Mouse (Mus musculus) MEL-GATA-1-ER (cell line): Measurements from ENCODE around the gene Lingo1.

Source experiments
- DNase-seq: peaks from one replicate; pipeline ENCODE4 v3.0.0-alpha.2; 2012; ENCODE audit warnings: low read depth; ENCODE audit errors: extremely low read depth

The Lingo1 gene

DNA sequence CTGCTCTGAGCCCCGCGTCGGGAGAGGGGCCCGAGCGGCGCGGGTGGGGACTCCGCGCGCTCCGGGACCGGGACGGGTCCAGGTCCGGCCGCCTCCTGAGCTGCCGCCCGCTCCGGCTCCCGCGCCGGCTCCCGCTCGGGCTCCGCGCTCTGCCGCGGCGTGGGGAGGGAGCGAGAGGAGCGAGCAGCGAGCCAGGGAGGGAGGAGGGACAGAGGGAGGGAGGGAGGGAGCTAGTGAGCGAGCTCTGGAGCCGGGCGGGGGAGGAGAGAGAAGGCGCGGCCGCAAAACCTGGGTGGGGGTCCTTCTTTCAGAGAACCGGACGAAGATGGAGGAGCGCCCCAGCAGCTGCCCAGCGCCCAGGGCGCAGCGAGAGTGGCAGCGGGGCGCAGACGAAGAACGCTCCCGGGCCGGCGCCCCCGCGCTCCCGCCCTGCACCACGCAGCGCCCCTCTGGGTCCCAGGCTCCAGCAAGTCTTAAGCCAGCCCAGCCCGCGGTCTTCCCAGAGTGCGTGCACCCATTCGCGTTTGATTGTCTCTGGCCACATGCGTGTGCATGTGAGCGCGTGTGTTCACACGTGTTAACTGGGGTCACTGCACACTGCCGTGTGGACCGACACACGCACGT lies 160.7 kb downstream of the Lingo1 start:
- DNase-seq, result no peak

DNA sequence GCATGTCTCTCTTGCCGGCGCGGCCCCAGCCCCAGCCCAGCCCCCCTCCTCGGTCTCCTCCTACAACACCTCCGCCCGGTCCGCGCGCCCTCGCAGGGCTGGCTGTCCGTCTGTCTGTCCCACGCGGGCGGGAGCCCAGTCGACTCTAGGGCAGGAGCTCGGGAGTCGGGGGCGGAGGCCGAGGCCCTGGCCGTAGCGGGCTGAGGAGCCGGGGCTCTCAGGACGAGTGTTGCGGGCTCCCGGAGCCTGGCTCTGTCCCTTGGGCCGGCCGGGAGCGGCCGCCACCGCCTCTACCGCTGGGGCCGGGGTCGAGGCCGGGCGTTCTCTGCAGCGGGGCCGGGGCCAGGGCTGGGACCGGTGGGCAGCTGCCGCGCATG lies 161.2 kb downstream of the Lingo1 start:
- no peak for DNase-seq

GRCm38 (mm10) chr9:56634406-56635120 lies 161.7 kb downstream of the Lingo1 start:
- DNase-seq, result no peak

- DNase-seq, result no peak
Measured at GRCm38 (mm10) chr9:56633449-56634225, 162.6 kb downstream of the Lingo1 start.

DNA sequence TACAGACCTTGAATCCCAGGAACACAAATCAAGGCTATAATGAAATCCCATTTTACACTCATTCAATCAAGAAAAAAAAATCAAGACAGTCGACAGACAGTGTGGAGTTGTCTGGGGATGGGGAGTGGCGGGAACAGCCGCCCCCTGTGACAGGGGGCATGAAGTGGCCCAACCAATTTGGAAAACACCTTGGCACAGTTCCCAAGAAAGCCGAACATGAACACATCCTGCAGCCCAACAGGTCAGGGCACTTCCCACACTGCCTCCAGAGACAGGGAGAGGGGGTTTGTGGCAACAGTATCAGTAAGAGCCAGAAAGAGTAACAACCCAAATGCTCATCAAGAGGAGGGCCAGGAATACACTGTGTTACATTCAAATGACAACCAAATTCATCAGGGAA lies 165.3 kb downstream of the Lingo1 start:
- DNase-seq, result no peak

DNA sequence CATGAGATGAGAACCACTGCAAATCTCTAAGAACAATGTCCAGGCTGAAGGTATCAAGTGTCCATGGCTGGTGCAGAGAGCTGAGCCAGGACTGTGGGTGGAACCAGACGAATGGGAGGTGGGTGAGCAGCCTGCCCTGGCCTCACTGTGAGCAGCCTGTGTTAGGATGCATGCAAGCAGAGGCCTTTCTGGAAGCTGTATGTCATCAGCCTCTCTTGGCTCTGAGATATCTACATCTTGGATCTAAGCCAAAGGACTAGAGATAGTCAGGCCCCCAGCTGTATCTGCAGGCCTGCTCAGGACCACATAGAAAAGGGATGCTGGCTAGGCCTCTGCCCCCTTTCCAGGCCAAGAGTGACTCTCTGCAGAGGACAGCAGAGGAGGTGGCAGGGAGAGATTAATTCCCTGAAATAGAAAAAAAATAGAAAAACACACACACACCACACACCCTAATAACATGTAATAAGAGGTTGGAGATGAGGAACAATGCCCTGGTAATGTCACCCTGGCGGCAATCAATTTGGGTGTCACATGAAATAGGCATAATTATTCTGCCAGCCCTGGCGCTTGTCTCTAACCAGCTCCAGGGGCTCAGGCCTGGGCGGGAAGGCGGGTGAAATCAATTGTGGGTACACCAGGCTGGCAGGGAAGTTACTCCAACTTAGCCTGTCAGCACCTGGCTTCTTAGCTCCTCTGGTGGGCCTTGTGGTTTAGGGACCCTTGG lies 166.4 kb downstream of the Lingo1 start:
- DNase-seq, result no peak

DNA sequence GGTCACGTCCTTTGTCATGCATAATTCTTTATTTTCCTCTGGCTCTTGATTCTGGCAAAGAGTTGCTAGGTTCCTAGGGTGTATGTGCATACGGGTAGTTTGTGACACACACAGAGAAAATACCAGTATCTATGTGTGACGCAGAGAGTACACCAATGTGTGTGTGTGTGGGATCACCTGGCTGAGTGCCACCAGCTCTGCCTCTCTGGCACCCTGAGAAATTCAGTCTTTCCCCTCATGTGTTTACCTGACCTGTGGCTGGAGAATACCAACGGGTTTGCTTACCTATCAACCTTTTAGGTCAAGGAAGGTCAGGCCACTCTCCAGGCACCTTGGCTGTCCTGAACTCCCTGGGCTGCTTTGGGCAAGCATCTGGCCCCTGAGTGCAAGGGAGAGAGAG lies 169.0 kb downstream of the Lingo1 start:
- DNase-seq, result no peak

GRCm38 (mm10) chr9:56624923-56625322 lies 171.3 kb downstream of the Lingo1 start:
- no peak for DNase-seq

- no peak for DNase-seq
Measured at GRCm38 (mm10) chr9:56623361-56623760, 172.9 kb downstream of the Lingo1 start.

DNA sequence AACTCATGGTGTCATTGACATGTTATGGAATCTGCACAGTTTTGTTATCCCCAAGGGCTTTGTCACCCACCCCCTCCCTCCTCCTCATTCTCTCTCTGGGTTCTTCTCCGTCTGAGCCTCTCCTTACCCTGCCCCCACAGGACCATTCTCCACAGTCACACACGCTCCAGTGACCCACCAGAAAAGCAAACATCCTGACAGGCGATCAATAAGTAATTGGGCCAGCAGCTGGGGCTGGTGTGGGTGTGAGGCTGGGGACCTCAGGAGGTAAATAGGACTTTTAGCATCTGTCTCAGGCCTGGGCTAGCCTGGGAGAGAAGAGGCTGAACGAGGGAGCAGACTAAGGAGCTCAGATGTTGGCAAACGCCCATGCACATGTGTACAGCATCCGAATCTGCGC lies 173.5 kb downstream of the Lingo1 start:
- no peak for DNase-seq

DNA sequence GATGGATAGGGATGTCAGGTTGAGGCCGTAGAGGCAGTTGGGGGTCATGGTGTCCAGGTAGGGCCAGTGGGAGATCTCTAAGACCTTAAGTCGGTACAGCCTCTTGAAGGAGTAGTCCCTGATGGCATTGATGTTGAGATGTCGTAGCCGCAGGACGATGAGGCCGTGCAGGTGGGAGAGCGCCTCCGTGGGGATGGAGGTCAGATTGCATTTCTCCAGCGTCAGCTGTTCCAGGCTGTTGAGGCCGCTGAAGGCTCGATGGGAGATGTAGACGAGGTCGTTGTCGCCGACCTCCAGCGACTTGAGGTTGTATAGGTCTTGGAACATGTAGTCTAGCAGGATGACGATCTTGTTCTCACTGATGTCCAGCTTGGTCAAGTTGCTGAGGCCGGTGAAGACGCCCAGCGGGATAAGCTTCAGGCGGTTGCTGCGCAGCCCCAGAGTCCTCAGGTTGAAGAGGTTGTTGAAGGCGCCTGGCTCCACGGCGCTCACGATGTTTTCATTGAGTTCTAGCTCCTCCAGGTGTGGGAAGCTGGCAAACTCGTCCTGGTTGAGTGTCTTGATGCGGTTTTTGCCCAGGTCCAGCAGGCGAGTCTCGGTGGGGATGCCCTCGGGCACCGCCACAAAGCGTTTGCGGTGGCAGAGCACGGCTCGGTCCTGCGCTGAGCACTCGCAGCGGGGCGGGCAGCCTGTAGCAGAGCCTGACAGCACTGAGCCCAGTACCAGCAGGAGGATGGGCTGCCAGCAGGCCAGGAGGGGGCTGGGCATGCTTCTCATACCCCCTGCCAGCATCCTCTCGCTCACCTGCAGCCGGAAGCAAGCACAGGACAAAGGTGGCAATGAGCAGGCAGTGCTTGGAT lies 175.5 kb downstream of the Lingo1 start:
- DNase-seq, result no peak

DNA sequence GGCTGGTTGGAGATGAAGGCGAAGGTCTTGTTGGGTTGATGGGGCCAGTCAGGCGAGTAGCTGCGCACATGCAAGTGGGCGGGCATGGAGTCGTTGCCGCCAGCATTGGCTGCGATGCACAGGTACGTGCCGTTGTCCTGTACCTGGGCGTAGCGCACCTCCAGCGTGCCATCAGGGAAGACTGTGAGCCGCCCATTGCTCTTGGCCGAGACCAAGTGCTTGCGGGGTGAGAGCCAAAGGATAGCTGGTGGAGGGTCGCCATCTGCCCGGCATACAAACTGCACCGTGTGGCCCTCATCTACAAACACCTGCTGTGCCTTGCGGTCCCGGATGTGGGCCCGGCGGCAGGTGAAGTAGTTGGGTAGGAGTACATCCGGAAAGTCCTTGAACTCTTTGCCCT lies 176.6 kb downstream of the Lingo1 start:
- DNase-seq, result no peak

- no peak for DNase-seq
Measured at GRCm38 (mm10) chr9:56618660-56619059, 177.6 kb downstream of the Lingo1 start.

DNA sequence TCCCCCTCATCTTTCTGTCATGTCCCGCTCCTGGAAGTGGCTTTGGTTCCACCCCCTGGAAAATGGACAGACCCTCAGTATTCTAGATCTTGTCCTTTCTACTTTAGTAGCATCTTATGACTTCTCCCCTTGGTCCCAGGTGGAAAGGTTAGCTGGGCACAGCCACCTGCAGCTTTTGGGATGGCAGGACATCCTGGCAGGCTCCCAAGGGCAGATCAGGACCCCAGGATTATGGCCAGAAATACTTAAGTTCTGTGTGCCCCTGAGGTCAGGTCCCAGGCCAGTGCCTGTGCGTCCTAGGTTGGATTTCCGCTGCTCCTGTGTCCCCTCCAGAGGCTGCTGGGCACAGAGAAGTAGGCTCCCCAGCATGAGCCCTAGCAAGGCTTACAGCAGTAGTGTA lies 180.2 kb downstream of the Lingo1 start:
- DNase-seq, result no peak

DNA sequence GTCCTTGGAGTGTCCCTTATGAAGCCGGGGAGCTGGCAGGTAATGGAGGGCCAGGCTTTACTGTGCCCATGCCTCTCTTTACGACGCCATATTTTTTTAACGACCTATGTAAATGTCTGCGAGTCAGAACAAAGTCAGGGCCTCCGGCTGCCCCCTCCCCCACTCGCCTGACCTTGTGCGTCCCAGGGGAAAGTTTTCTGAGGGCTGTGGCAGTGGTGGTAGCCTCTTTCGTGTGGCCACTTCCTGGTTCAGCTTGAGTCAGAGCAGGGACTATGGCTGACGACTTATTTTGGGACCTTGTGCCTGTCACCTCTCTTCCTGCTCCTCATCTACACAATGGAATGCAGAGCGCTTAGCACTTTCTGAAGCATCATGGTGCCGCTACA lies 183.5 kb downstream of the Lingo1 start:
- no peak for DNase-seq

- DNase-seq, result no peak
Measured at GRCm38 (mm10) chr9:56611912-56612797, 184.1 kb downstream of the Lingo1 start.

DNA sequence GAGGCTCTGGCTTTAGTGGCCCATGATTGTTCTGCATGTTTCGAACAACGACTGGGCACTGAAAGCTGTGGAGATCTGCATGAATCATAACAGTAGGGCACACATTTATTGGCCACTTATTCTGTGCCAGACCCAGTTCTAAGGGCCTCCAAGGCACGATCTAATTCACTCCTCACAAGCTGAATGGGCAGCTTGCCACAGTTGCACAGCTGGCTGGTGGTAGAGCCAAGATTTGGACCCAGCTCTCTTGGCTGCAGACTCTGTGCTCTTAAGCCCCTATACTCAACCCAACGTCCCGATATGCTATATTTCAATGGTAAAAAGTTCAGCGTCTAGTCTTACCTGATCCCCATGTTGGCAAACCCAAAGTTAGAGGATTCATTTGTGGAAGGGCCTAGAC lies 185.3 kb downstream of the Lingo1 start:
- no peak for DNase-seq

- DNase-seq, result no peak
Measured at GRCm38 (mm10) chr9:56610466-56610865, 185.8 kb downstream of the Lingo1 start.

DNA sequence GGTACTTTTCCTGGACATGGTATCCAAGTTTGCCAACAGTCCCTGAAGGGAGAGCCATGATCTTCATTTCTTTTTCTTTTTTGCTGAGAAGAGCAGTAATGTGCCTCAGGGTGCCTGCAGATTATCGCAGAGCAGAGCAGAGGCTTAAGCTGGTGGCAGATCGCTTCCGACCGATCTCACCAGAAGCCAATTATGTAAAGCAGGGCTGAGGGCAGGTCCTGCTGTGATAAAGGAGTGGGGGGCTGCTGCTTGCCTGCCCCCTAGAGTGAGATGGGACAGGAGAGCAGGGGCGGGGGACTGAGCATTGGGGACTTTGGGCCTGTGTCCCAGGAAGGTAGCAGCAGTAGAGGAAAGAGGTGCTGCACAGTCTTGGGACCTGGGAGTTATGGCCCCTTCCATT lies 186.8 kb downstream of the Lingo1 start:
- no peak for DNase-seq
